Mouse (Mus musculus) CD4-positive helper T cell, adult 2 months (primary cell): ENCODE results near the gene Tecpr2.
A peak's percentile ranks its signal among the peaks of the same experiment; 100 is the strongest.

Experiments
- DNase-seq: peaks from one replicate; pipeline ENCODE4 v3.0.0-alpha.2; 2012; ENCODE audit warnings: low read depth, missing footprints, low spot score

Gene Tecpr2

GRCm38 (mm10) chr12:110864008-110864407 lies 25.1 kb upstream of the Tecpr2 start:
- no peak for DNase-seq

DNA sequence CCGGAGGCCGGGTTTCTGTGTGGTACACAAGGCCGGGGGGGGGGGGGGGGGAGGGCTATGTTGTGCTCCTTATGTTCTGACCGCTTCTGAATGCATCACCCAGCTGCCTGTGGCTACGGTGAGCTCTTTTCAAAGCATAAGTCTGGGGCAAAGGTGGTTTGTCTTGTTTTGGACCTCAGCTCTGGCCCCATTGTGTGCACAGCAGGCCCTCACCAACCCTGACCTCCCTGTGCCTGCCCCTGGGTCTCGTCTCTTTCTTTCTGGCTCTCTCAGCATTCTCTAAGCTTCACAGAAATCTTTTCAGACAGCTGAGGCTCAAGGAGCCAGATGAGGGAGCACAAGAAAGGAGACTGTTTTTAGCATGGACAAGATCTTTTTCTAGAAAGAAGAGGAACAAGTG lies 23.5 kb upstream of the Tecpr2 start:
- DNase-seq = no peak

DNA sequence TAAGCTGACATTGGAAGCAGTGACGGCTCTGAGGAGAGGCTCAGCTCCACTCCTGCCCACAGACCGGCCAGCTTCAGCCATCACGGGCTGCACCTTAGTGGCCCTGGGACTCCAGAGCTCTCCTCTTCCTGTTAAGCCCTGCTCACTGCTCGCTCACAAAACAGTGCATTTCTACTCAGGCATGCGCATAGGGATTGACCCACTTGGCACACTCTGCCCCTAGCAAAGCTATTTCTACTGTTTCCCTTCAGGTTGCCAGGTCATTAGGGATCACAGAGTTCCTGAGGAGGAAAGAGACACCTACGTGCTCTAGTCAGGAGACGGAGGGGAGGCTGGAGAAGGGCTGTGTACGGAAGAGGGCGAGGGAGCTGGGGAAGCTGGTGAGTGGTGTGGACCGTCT lies 23.1 kb upstream of the Tecpr2 start:
- DNase-seq = no peak

DNA sequence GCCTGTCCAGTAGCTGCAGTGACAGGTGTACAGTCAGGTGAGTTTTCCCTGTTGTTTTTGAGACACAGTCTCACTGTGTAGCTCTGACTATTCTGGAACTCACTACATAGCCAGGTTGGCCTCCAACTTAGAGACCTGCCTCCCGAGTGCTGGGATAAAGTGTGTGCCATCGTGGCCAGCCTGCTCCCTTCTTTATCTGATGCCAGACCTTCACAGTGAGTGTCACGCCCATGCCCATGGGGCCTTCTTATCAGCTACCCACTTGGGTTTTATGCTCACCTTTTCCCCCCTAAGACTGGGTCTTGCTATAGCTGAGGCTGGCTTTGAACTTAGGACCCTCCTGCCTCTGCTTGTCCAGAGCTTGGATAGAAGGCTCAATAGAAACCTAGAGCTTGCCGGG lies 19.0 kb upstream of the Tecpr2 start:
- DNase-seq = no peak

DNA sequence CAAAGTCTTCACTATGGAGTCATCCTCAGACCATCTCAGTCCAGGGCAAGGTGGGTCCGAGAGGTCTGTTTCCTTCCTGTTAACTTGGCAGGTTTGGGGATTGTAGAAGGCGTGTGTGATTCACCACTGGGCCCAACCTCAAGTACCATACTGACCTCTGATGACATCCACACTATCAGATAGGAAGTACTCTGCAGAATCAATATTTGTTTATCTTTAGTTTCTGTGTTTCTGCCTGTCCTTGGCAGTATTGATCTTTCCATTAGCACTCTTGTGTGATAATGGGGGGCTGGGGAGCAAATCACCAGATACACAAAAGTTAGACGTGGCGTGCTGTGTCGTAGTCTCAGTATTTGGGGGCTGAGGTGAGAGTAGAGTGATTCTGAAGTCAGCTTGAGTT lies 17.8 kb upstream of the Tecpr2 start:
- no peak for DNase-seq

GRCm38 (mm10) chr12:110875351-110875750 lies 13.7 kb upstream of the Tecpr2 start:
- DNase-seq = no peak

DNA sequence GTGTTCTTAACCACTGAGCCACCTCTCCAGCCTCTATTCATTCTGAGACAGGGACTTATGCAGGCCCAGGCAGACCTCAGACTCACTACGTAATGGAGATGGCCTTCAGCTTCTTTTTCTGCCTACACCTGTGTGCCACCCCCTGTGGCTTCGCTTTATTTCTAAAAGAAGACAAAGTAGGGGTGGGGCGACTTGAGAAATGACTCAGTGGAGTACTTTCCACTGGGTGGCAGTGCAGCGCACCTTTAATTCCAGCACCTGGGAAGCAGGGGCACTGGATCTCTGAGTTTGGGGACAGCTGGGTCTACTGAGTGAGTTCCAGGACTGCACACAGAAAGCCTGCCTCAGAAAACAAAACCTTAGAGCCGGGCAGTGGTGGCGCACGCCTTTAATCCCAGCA lies 6.8 kb upstream of the Tecpr2 start:
- no peak for DNase-seq

DNA sequence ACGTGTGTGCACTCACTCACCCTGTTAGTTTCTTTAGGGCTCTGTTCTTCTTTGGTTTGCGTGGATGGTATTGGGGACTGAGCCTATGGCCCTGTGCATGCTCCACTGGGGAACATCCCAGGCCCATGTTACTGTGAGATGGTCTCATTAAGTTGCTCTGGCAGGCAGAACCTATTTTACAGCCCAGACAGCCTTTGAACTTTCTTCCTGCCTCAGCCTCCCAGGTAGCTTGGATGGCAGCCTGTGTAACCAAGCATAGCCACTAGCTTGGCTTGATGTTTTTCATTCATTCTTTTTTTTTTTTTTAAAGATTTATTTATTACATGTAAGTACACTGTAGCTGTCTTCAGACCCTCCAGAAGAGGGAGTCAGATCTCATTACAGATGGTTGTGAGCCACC lies 3.8 kb upstream of the Tecpr2 start:
- no peak for DNase-seq

GRCm38 (mm10) chr12:110888106-110888505 lies 958 bp upstream of the Tecpr2 start:
- peak; percentile 39 for DNase-seq

DNA sequence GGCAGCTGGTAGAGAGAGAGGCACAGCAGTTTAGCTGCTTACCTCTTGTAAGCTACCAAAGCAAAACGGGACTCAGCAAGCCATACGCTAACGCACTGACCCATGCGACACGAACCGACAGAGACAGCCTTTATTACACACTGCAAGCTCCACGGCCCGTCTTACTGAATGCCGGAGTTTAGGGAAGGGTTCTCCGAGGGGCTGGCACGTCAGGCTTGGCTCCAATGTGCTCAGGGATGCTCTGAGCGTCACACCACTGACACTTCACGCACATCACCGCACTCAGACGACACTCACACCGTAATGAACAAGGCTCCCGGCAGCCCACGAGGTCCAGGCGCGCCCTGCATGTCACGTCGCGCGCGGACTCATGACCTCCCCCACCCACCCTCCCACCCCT lies 458 bp upstream of the Tecpr2 start:
- DNase-seq = no peak

DNA sequence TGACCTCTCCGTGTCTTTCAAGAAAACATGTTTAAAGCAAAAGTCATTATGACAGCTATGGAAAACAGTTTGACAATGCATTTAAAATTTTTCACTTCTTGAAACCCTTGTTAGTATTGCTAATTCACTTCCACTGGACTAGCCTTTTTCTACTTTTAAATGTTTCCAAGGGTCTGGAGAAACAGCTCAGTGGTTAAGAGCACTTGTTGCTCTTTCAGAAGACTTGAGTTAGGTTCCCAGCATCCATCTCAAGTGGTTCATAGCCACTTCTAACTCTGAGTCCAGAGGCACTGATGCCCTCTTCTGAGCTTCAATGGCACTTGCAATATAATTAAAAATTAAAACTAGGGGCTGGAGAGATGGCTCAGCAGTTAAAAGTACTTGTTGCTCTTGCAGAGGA lies 2.8 kb downstream of the Tecpr2 start:
- DNase-seq = no peak

DNA sequence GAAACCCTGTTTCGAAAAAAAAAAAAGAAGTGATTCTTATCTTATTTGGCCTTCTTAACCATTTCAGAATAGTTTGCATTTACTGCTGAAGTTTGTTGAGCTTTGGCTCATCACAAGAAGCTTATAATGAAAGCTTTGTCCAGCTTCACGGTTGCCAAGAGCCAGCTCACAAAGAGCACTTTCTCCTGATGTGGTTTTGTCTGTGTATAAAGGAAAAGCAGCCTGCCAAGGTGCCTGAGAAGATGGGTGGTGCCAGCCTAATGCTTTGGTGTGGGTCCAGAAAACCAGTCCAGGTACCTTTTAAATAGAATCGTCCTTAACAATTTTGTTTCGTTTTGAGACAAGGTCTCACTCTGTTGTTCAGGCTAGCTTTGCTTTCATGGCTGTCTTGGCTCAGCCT lies 13.0 kb downstream of the Tecpr2 start:
- DNase-seq = no peak

- peak; percentile 23 for DNase-seq
These were observed 14.5 kb downstream of the Tecpr2 start for GRCm38 (mm10) chr12:110903536-110903935.

DNA sequence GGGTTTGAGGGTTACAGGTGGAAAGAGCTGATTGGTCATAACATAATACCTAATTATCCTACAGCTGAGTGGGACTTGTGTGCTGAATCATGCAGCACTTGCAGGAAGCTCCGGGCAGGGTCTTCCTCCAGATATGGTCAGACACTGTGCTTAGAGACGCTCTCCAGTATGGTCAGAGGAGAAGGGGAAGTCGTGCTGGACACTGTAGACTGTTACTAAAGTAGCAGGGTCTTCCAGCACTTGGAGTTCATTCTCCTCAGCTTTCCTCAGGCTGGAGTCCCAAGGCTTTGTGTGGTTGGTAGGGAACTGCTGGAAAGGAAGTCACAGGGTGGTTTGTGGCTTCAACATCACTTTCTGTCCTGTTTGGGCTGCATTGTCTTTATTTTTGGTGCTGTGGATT lies 18.8 kb downstream of the Tecpr2 start:
- DNase-seq = no peak

DNA sequence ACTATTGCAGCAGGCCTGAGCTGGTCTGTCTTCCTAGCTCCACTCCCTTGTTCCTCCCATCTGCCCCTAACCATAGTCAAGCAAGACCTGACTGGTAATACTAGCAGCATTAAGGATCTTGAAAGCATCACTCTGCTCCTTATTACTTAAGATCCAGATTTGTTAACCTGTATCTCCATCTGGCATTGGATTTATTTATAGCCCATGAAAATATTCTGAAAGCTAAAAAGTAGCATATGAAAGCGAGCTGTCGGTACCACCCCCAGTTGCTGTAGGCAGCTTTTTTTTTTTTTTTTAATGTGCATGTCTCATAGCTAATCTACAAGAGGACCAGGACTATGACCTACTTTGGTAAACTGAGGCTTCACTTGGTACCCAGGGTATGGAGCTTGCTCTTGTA lies 20.9 kb downstream of the Tecpr2 start:
- DNase-seq = no peak

DNA sequence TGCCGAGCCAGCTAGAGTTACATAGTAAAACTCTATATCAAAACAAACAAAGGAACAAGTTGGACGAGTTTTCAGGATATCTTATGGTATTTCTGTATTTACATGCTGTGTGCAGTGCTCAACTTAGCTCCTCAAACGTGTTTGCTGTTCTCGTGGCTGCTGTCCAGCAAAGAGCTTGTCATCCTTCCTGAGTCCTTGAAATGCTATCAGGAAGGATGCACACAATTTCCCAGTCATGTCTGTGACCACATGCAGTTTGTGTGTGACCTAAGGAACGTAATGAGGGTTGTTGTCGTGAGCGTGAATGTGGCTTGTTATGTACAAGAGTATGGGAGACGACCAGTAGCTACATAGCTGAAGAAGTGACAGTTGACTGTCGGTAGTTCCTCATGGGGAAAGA lies 26.7 kb downstream of the Tecpr2 start:
- no peak for DNase-seq

GRCm38 (mm10) chr12:110920254-110920653 lies 31.2 kb downstream of the Tecpr2 start:
- DNase-seq = no peak

GRCm38 (mm10) chr12:110921572-110921971 lies 32.5 kb downstream of the Tecpr2 start:
- no peak for DNase-seq

DNA sequence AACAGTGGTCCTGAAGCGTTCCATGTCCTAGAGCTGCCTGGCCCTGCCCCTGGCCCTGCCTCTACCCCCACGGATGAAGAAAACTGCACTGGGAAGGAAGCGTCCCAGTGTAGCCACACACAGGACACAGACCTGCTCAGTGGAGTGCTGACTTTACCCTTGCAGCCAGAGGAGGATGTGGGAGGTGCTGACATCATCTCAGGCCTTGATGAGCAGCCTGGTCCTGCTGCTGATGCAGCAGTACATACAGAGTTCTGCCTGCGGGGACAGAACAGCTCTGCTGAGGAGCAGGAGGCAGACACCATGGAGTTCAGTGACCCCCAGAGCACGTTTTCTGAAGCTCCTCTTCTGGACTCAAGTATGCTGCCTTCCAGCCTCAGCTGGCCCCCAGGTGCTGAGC lies 43.8 kb downstream of the Tecpr2 start:
- peak; percentile 19 for DNase-seq

GRCm38 (mm10) chr12:110935983-110936620 lies 47.0 kb downstream of the Tecpr2 start:
- peak; percentile 59 for DNase-seq

- DNase-seq = no peak
These were observed 48.4 kb downstream of the Tecpr2 start for GRCm38 (mm10) chr12:110937496-110937895.

- DNase-seq = peak; percentile 30
These were observed 50.3 kb downstream of the Tecpr2 start for GRCm38 (mm10) chr12:110939385-110939784.

DNA sequence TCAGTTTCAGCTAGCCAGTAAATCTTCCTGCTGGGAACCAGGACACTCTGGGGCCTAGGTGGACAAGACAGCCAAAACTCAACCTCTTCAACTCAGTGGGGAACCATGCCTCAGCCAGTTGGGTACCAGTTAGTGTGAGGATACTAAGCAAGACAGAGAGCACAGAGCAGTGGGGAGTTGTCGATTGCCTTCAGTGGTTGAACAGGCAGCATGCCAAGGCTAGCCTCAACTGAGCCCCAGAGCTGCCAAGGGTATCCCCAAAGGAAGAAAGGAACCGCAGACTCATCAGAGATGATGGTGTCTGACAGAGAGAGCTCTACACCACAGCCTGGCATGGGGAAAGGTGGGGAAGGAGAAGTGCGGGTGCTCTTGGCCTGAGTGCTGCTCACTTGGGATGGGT lies 51.8 kb downstream of the Tecpr2 start:
- DNase-seq = no peak

- no peak for DNase-seq
These were observed 57.2 kb downstream of the Tecpr2 start for GRCm38 (mm10) chr12:110946216-110946615.
